8 mouse cellular contexts compared by ENCODE assay signal in the genomic region with DNA sequence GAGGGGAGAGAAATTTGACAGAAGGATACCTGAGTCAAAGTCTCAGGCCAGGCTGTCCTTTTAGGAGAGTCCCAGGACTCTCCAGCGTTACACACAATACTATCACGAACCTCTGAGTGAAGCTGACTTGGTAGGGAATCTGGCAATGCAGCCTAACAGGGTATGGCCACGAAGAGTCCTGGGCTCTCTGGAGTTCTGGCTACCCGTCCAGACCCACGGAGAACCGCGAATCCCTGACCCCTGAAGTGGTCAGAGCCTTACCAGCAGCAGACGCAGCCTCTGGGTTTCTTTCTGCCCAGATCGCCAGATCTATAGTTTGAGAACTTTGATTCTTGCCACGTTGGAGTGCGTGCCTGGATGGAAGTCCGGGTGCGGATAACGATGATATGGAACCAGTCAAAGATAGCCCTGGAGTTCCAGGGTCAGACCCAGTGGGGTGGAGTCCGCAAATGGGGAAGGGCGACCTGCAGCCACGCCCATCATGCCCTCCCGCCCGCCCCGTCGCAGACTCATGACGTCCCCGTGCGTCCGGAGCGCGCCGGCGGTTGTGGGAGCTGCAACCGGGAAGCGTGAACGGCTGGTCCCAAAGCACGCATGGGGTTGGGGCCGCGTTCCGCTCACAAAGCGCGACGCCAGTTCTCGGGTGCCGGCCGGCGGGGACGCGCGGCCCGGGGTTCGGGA. TPM values are rescaled to one million over a fixed set of nuclear protein-coding genes. Genes with fewer than 3 reads are reported as not detected.
DNase-seq lines count a peak whose midpoint lies in the region; ATAC-seq lines count a peak whose summit lies in the region.

A gene (minus strand): TSS at position 511 of the 681 bp plus-strand sequence.
A gene (plus strand): TSS at position 514 of the 681 bp plus-strand sequence.

- H3K9me3 ChIP-seq in hindbrain, embryonic 11.5 days (ENCODE audit: control insufficient read depth, low read length): no peaks in the 10 kb centered on the region

- H3K9ac ChIP-seq in hindbrain, embryonic 11.5 days (ENCODE audit: low read depth, low read length): peak within 1 kb of the TSS; percentile 81

- no peaks in the 10 kb centered on the region for H3K27me3 ChIP-seq in hindbrain, embryonic 11.5 days (ENCODE audit: control insufficient read depth, insufficient read depth, low read length)

- H3K27ac ChIP-seq in hindbrain, embryonic 11.5 days (ENCODE audit: low read depth, low read length): no peak within 1 kb of the TSS

- H3K36me3 ChIP-seq in hindbrain, embryonic 11.5 days (ENCODE audit: control insufficient read depth, insufficient read depth, low read length): no peaks in the 10 kb centered on the region

- WGBS in hindbrain, embryonic 11.5 days: 2% methylated on average over 38 of the region's 48 CpGs

- peak; percentile 90 for DNase-seq in NIH3T3 (ENCODE audit: low read depth)
- DNase-seq in cerebellum, postnatal 10 days: peak; percentile 93 to 94
- peak; percentile 72 to 86 for DNase-seq in frontal cortex, postnatal 10 days (ENCODE audit: low spot score in 2 of 2)
- peak; percentile 90 for DNase-seq in hindbrain, embryonic 11.5 days (ENCODE audit: low spot score)
- DNase-seq in layer of hippocampus, postnatal 14 days (ENCODE audit: low spot score in 2 of 2): peak; percentile 82 to 84
- peak; percentile 91 for DNase-seq in lung, postnatal 10 days
- DNase-seq in ovary, postnatal 14 days (ENCODE audit: low spot score): peak; percentile 81
- DNase-seq in thymus, postnatal 10 days (ENCODE audit: low spot score in 2 of 2): peak; percentile 81 to 87

- H3K4me1 ChIP-seq in hindbrain, embryonic 11.5 days (replicated peaks; ENCODE audit: control insufficient read depth, insufficient read depth, low read length): peaks cover 3% of the 10 kb centered on the region; the same call in 1 of the 2 replicates

- peak within 1 kb of the TSS; percentile 71 for H3K4me2 ChIP-seq in hindbrain, embryonic 11.5 days (replicated peaks; ENCODE audit: low read depth, low read length)

- peak; percentile 83 for ATAC-seq in hindbrain, embryonic 11.5 days (ENCODE audit: low FRiP score)

- peak within 1 kb of the TSS; percentile 93 for H3K4me3 ChIP-seq in hindbrain, embryonic 11.5 days (ENCODE audit: low read depth, low read length)

RNA-seq across cellular contexts. Expression of the first gene that starts in this region (rescaled TPM):
- polyA plus RNA-seq in hindbrain, embryonic 11.5 days (2014; fragmentation: Nextera tagmentation; extraction: Ambion mirVana): 68.6 and 72.1 TPM in 2 replicates
- total RNA-seq in layer of hippocampus, postnatal 14 days (2021): 100 to 1,000 TPM in 1 of 2 experiments, 10 to 100 TPM in 1; 96.3 to 102 TPM

RNA-seq across cellular contexts. Expression of the second gene that starts in this region (rescaled TPM):
- polyA plus RNA-seq in hindbrain, embryonic 11.5 days (2014; fragmentation: Nextera tagmentation; extraction: Ambion mirVana): 47.0 and 47.6 TPM in 2 replicates
- total RNA-seq in layer of hippocampus, postnatal 14 days (2021): 10 to 100 TPM; 15.7 to 17.3 TPM
